ENCODE assay signal across 12 mouse cellular contexts in the genomic region with DNA sequence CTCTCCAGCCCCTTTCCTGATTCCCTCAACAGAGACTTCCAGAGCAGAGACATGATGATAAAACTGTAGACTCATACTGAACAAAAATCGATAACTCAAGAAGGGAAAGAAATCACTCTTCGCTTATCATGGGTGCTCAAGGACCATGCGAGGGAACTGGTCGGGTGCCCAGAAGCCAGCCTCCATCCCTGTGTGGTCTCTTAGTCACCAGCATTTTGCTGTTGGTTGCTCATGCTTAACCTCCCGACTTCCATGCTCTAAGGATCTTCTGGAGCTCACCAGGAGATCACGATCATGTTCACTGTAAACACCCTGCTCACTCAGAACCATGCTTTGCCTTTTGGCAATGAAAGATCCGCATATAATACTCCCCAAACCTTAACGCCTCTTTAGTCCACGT.
"Had no signal": no experiment of that assay in that cellular context is flagged by ENCODE, and none has a peak within 500 bp of the region (broad histone marks: within the 10 kb centered on the region; RNA-seq: fewer than 3 reads in every experiment).

No protein-coding gene starts in this region.

- DNase-seq: kidney, adult 8-10 months; kidney, postnatal 10 days; kidney, postnatal 4 days; lung, adult 18-20 months; right cerebral cortex, postnatal 14 days; thymus, postnatal 36 days had no signal

- H3K4me2 ChIP-seq: limb, embryonic 13.5 days; midbrain, embryonic 12.5 days; neural tube, embryonic 13.5 days had no signal

- H3K27ac ChIP-seq: layer of hippocampus, adult 2 months; limb, embryonic 13.5 days; liver, embryonic 14.5 days; midbrain, embryonic 12.5 days; neural tube, embryonic 13.5 days had no signal

- H3K4me3 ChIP-seq: layer of hippocampus, adult 2 months; limb, embryonic 13.5 days; midbrain, embryonic 12.5 days; neural tube, embryonic 13.5 days had no signal

- H3K36me3 ChIP-seq: limb, embryonic 13.5 days; midbrain, embryonic 12.5 days; neural tube, embryonic 13.5 days had no signal

- H3K9ac ChIP-seq: limb, embryonic 13.5 days; liver, embryonic 14.5 days; midbrain, embryonic 12.5 days; neural tube, embryonic 13.5 days had no signal

- ATAC-seq: midbrain, embryonic 16.5 days had no signal

- H3K9me3 ChIP-seq: limb, embryonic 13.5 days; midbrain, embryonic 12.5 days; neural tube, embryonic 13.5 days had no signal

- H3K27me3 ChIP-seq: limb, embryonic 13.5 days had no signal
